In genomic region chr1:3903432-3903831, GRCm38 (mm10) we compare ENCODE assay signal across 15 mouse cellular contexts.
"Had no signal": no experiment of that assay in that cellular context is flagged by ENCODE, and none has a peak within 500 bp of the region (broad histone marks: within the 10 kb centered on the region; RNA-seq: fewer than 3 reads in every experiment).

No protein-coding gene starts in this region.

- H3K9me3 ChIP-seq: limb, embryonic 13.5 days; midbrain, embryonic 10.5 days; neural tube, embryonic 15.5 days had no signal

- H3K9ac ChIP-seq: limb, embryonic 13.5 days; liver, embryonic 14.5 days; neural tube, embryonic 15.5 days had no signal

- H3K4me2 ChIP-seq: limb, embryonic 13.5 days; neural tube, embryonic 15.5 days had no signal

- DNase-seq: kidney, adult 9 months; kidney, postnatal 36 days; left cerebral cortex, postnatal 4 days; lung, adult 2 months; midbrain, embryonic 14.5 days; spleen, adult 18-20 months; thymus, adult 2 months; thymus, postnatal 36 days had no signal

- H3K4me1 ChIP-seq: limb, embryonic 13.5 days; midbrain, embryonic 10.5 days; neural tube, embryonic 15.5 days had no signal

- H3K27me3 ChIP-seq: limb, embryonic 13.5 days; neural tube, embryonic 15.5 days had no signal

- H3K36me3 ChIP-seq: limb, embryonic 13.5 days; midbrain, embryonic 10.5 days; neural tube, embryonic 15.5 days had no signal

- H3K4me3 ChIP-seq: layer of hippocampus, adult 2 months; limb, embryonic 13.5 days; midbrain, embryonic 10.5 days; myocyte; neural tube, embryonic 15.5 days had no signal

- H3K27ac ChIP-seq: kidney, postnatal 0 days; layer of hippocampus, adult 2 months; limb, embryonic 13.5 days; liver, embryonic 14.5 days; midbrain, embryonic 10.5 days; neural tube, embryonic 15.5 days had no signal
